Mouse (Mus musculus) embryonic fibroblast, embryonic 13.5 days (primary cell): ENCODE results near the gene Psmg4. TPM values are rescaled to one million over a fixed set of nuclear protein-coding genes. Genes with fewer than 3 reads are reported as not detected.

Experiments used
- H3K27ac ChIP-seq: 2 replicates; pipeline ENCODE4 v1.5.1; 2012; ENCODE audit warnings: low read length, control low read depth, inconsistent platforms; ENCODE audit not compliant: insufficient read depth
- H3K4me1 ChIP-seq: 2 replicates; pipeline ENCODE4 v1.6.1; 2011; ENCODE audit warnings: low read length; ENCODE audit not compliant: control insufficient read depth, insufficient read depth
- H3K4me3 ChIP-seq: 2 replicates; pipeline ENCODE4 v1.5.1; 2011; ENCODE audit warnings: mild to moderate bottlenecking, control low read depth, low read length; ENCODE audit not compliant: insufficient read depth
- CTCF ChIP-seq: IDR thresholded peaks from 2 replicates; pipeline ENCODE4 v1.5.1; 2011; ENCODE audit warnings: mild to moderate bottlenecking, control low read depth, low read length, moderate library complexity, borderline replicate concordance; ENCODE audit not compliant: insufficient read depth
- POLR2A ChIP-seq: IDR thresholded peaks from 2 replicates; pipeline ENCODE4 v1.6.1; 2011; ENCODE audit warnings: low read depth, mild to moderate bottlenecking, control low read depth, low read length, moderate library complexity
- polyA plus RNA-seq: library from polyadenylated mRNA; stranded (reverse); fragments of >200 nt; gene quantifications from 2 replicates; pipeline ENCODE4 v1.2.4, GENCODE M21; 2011; ENCODE audit warnings: low read depth; ENCODE audit not compliant: missing spikeins, insufficient read length

Gene Psmg4
- polyA plus RNA-seq, 1 experiment = 18.5 TPM

DNA sequence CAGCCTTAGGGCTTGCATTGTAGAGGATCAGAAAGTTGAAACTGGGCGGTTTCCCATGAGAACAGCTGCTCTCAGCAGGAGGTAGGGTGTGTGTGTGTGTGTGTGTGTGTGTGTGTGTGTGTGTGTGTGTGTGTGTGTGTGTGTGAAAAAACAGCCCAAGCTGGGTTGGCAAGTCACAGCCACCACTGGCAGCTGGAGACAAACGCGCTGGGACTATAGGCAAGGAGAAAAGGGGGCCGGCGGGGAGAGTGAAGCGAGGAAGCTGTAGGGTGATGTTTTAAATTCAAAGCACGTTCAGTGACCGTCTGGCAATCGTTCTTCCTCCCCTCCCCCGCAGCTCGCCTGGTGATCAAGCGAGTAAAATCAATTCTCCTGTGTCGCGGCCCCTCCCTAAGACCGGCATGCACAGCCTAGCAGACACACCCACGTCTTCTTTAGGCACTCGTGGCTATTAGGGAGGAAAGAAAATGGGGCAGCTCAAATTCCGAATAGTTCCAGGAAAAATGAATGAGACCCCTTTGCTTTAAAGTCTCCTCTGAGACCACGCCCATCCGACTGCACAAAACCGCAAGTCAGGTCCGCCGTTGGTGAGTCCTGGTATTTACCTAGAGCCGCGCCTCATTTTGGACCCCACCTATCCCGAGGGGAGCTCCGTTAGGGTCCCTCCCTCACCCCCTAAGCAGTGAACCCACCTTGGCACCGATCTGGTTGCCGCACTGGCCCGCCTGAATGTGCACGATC is 33.1 kb upstream of the Psmg4 start:
- Histone ChIP-seq H3K4me3 (peak overlapping the region; percentile 87), H3K4me1 (peaks cover 2% of the 10 kb centered on the region; the same call in 1 of the 2 replicates), H3K27ac (peak overlapping the region; percentile 56)
- TF ChIP-seq POLR2A (no peak), CTCF (no peak)

DNA sequence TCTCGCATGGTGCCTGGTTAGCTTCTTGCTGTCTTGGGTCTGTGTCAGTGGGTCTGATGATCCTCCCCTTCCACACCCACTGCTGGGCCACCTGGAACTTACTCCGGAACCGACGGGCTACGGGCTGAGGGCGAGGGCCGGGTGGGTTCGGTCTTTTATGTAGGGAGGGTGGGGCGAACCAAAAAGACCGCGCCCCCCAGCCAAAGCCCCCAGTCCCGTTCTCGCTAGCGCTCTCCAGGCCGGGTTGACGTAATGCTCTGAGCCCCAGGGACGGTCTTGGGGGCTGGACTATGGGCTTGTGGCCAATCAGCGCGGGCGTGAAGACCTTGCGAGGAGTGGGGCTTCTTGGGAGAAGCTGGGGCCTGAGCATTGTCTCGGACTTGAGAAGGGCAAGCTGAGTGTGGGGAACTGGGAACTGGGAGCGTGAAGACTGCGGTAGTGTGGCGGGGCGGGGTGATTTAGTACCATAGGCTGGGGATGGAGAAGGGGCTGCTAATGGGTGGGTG is 32.5 kb upstream of the Psmg4 start, which contains the start of gene Tubb2b:
Gene Tubb2b (minus strand): TSS at position 241 of the 506 bp plus-strand sequence.
- TF ChIP-seq CTCF (no peak), POLR2A (peak; percentile 90)
- H3K4me1 ChIP-seq = peaks cover 2% of the 10 kb centered on the region; the same call in 1 of the 2 replicates
- peak within 1 kb of the TSS; percentile 87 for H3K4me3 ChIP-seq
- peak within 1 kb of the TSS; percentile 56 for H3K27ac ChIP-seq

DNA sequence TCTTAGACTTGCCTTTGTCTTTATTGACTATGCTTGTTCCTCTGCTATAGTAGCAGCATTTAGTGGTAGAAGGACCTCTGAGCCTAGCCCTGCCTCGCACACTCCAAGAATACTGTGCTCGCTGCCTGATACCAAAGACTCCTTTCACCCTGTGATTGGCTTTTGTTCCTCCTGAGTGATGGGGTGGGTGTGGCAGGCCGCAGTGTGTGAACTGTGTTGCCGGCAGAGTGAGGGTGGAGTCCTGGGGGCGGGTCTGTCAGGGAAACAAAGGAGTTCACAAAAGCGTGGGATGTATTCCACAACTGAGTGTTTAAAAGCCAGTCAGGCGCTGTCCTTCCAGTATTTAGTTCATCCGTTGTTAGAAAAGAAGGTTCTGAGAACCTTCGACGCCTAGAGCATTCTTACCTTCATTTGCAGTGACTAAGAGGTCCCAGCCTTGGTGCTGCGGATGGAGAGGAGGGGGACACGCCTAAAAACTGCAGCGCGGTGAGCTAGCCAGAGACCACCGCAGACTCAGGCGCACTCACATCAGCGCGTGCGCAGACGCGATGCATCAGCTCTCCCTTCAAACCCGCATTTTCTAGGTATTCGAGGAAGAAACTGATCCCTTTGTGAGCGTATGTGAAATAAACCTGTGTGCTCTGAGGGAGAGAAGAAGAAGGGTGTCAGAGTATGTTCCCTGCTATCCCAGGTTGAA is 31.6 kb upstream of the Psmg4 start:
- no peak for TF ChIP-seq CTCF
- peak; percentile 55; the same call in 1 of the 2 replicates for TF ChIP-seq POLR2A

GRCm38 (mm10) chr13:34131708-34132060 is 31.1 kb upstream of the Psmg4 start:
- Histone ChIP-seq H3K27ac (no peak overlapping the region), H3K4me3 (peak overlapping the region; percentile 87), H3K4me1 (peaks cover 2% of the 10 kb centered on the region; the same call in 1 of the 2 replicates)
- TF ChIP-seq POLR2A (no peak), CTCF (no peak)

More for the DNA sequence above, 31.6 kb upstream of the Psmg4 start:
- Histone ChIP-seq H3K27ac (0 out of 2 replicates have a peak overlapping the region, but pooled peaks have one; percentile 22), H3K4me3 (peak overlapping the region; percentile 87), H3K4me1 (peaks cover 2% of the 10 kb centered on the region; the same call in 1 of the 2 replicates)

- H3K4me1 ChIP-seq = peaks cover 2% of the 10 kb centered on the region; the same call in 1 of the 2 replicates
- TF ChIP-seq POLR2A (no peak), CTCF (no peak)
- H3K4me3 ChIP-seq = no peak overlapping the region
- H3K27ac ChIP-seq = no peak overlapping the region
Measured at GRCm38 (mm10) chr13:34132299-34132698, 30.5 kb upstream of the Psmg4 start.

- Histone ChIP-seq H3K27ac (no peak overlapping the region), H3K4me3 (no peak overlapping the region), H3K4me1 (peaks cover 2% of the 10 kb centered on the region; the same call in 1 of the 2 replicates)
- TF ChIP-seq POLR2A = no peak
- no peak for TF ChIP-seq CTCF
Measured at GRCm38 (mm10) chr13:34132875-34133274, 29.9 kb upstream of the Psmg4 start.

DNA sequence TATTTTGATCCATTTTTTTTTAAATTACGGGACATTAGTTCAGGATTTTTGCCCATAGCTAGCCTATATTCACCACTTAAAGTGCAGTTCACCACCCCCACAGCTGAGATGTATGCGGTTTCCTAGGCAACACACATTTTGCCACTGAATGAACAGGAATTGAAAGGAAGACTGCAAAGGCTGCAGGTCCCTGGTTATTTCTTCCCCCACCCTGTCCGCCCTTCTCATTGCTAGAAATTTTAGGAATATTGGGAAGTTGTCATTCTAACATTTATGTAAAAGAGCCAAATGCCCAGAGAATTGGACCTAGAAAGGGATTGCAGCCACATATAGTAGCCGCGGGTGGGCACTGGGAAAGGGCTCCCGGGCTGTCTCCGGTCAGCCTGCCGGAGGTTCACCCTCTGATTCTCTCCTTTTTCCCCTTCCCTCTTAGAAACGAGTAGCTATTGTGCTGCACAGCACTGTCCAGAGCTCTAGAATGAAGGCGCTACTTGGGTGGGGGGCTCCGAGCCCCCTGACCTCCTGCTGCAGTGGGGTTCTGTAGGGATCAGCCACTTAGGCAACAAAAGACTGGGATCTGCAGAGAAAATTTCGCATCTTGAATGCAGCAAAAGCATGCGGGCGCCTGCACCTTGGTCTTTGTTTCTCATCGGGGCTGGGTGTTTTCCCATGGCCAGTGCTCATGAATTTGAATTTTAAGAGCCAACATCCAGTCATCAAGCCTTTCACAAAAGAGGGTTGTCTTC is 29.3 kb upstream of the Psmg4 start:
- Histone ChIP-seq H3K27ac (no peak overlapping the region), H3K4me3 (no peak overlapping the region), H3K4me1 (peaks cover 2% of the 10 kb centered on the region; the same call in 1 of the 2 replicates)
- no peak for TF ChIP-seq POLR2A
- no peak for TF ChIP-seq CTCF

DNA sequence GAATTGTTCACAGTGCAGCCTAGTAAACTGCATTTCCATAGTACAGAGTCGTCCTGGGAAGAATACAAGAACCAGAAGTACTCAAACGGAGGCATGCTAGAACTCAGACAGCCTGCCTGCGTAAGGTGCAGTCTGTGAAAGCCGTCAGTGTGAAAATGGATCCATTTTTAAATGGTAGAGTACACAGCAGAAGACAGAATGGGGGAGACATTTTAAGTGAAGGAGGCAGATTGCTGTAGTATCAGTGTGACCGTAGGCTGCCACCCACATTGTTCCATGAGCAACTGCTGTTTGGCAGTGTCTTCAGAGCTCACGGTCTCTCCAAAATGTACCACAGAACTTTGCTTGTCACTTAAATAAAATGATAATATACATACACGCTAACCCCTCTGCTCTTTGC is 28.5 kb upstream of the Psmg4 start:
- Histone ChIP-seq H3K27ac (no peak overlapping the region), H3K4me1 (peaks cover 2% of the 10 kb centered on the region; the same call in 1 of the 2 replicates), H3K4me3 (no peak overlapping the region)
- TF ChIP-seq POLR2A (no peak), CTCF (no peak)

DNA sequence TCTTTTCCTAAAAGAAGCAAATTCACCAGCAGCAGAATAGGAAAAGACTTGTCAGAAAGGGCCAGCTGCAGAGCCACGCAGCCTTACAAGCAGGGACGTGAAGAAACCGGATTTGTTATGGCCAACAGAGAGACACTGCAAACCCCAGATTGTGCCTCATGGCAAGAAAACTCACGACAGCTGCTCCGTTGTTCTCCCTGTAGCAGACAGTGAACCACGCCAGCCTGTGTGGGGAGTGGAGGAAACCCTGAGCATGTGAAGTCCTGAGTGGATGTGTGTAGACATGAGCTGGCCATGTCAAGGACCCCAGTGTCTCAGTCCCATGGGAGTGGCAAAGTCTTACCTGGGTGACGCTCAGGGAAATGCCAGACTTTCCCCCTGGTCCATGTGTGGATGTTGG is 26.2 kb upstream of the Psmg4 start:
- H3K4me3 ChIP-seq = no peak overlapping the region
- H3K4me1 ChIP-seq = peaks cover 2% of the 10 kb centered on the region; the same call in 1 of the 2 replicates
- TF ChIP-seq POLR2A = no peak
- TF ChIP-seq CTCF = no peak
- H3K27ac ChIP-seq = no peak overlapping the region
